Mouse (Mus musculus): ENCODE data around the gene Mrgpra2b.
"Not testable (repeated sequence)": the region's sequence is repeated elsewhere in the genome, so short reads cannot be mapped to it uniquely, and the experiment has no call there.

- TF ChIP-seq USF1 (IDR thresholded peaks at IDR 0.05; ENCODE audit: low read depth); CTCF (IDR thresholded peaks at IDR 0.05; ENCODE audit: control insufficient read depth, insufficient read depth, insufficient read length); MYOG (IDR thresholded peaks at IDR 0.05; ENCODE audit: control insufficient read depth, extremely low read depth, insufficient read length); CEBPB (IDR thresholded peaks at IDR 0.05; ENCODE audit: low read depth); MAX (IDR thresholded peaks at IDR 0.05): not testable (repeated sequence)
Measured at GRCm38 (mm10) chr7:47491266-47491665, 37.4 kb downstream of the Mrgpra2b start.
